Comparison of ENCODE assay signal across 34 mouse cellular contexts in genomic region chr2:84021930-84022329, GRCm38 (mm10). TPM values are rescaled to one million over a fixed set of nuclear protein-coding genes. Genes with fewer than 3 reads are reported as not detected.
"Had no signal": no experiment of that assay in that cellular context is flagged by ENCODE, and none has a peak within 500 bp of the region (broad histone marks: within the 10 kb centered on the region; RNA-seq: fewer than 3 reads in every experiment).

No protein-coding gene starts in this region.

- H3K36me3 ChIP-seq: heart, embryonic 13.5 days; heart, embryonic 15.5 days; hindbrain, embryonic 13.5 days; hindbrain, embryonic 15.5 days; kidney, embryonic 15.5 days; limb, embryonic 13.5 days; limb, embryonic 15.5 days; liver, embryonic 12.5 days had no signal

- H3K27ac ChIP-seq: heart, embryonic 13.5 days; heart, embryonic 15.5 days; hindbrain, embryonic 13.5 days; hindbrain, embryonic 15.5 days; hindbrain, postnatal 0 days; kidney, embryonic 15.5 days; kidney, postnatal 0 days; limb, embryonic 13.5 days; limb, embryonic 15.5 days; liver, embryonic 12.5 days; liver, embryonic 14.5 days had no signal

- DNase-seq: gastrocnemius, postnatal 14 days; gastrocnemius, postnatal 36 days; heart, postnatal 14 days; heart, postnatal 36 days; kidney, adult 11 months; kidney, adult 2 months; kidney, adult 9 months; kidney, postnatal 14 days; kidney, postnatal 36 days; layer of hippocampus, adult 9-11 months; layer of hippocampus, postnatal 36 days; left cerebral cortex, postnatal 4 days had no signal

- H3K9ac ChIP-seq: heart, embryonic 13.5 days; heart, embryonic 15.5 days; hindbrain, embryonic 13.5 days; hindbrain, embryonic 15.5 days; kidney, embryonic 15.5 days; limb, embryonic 13.5 days; limb, embryonic 15.5 days; liver, embryonic 12.5 days; liver, embryonic 14.5 days had no signal

- ATAC-seq: hindbrain, postnatal 0 days; intestine, embryonic 16.5 days; liver, embryonic 12.5 days had no signal

- H3K4me1 ChIP-seq: hindbrain, embryonic 13.5 days; limb, embryonic 13.5 days; limb, embryonic 15.5 days had no signal

- H3K27me3 ChIP-seq: heart, embryonic 13.5 days; heart, embryonic 15.5 days; hindbrain, embryonic 13.5 days; hindbrain, embryonic 15.5 days; kidney, embryonic 15.5 days; limb, embryonic 13.5 days; limb, embryonic 15.5 days; liver, embryonic 12.5 days had no signal

- H3K4me3 ChIP-seq: heart, embryonic 13.5 days; heart, embryonic 15.5 days; hindbrain, embryonic 13.5 days; hindbrain, embryonic 15.5 days; kidney, embryonic 15.5 days; limb, embryonic 13.5 days; limb, embryonic 15.5 days; liver, embryonic 12.5 days had no signal

RNA-seq across cellular contexts. Expression of gene Gm13691, which starts 31.6 kb away (rescaled TPM):
- total RNA-seq: hematopoietic stem cell, adult 5-6 weeks; hindbrain, postnatal 0 days; liver, adult 2 months had no signal
- polyA plus RNA-seq: gonadal fat pad, adult 2 months; heart, embryonic 11.5 days; heart, embryonic 13.5 days; heart, embryonic 15.5 days; heart, postnatal 0 days; hindbrain, embryonic 11.5 days; hindbrain, embryonic 13.5 days; hindbrain, embryonic 15.5 days; hindbrain, postnatal 0 days; intestine, embryonic 14.5 days; intestine, embryonic 16.5 days; kidney, adult 2 months; kidney, embryonic 15.5 days; kidney, postnatal 0 days; large intestine, adult 2 months; limb, embryonic 11.5 days; limb, embryonic 13.5 days; limb, embryonic 15.5 days; liver, adult 2 months; liver, embryonic 12.5 days; liver, embryonic 14.5 days; liver, embryonic 16.5 days had no signal

RNA-seq across cellular contexts. Expression of gene Gm13697, which starts 37.4 kb away (rescaled TPM):
- total RNA-seq: hematopoietic stem cell, adult 5-6 weeks; hindbrain, postnatal 0 days; liver, adult 2 months had no signal
- polyA plus RNA-seq: gonadal fat pad, adult 2 months; heart, embryonic 11.5 days; heart, embryonic 13.5 days; heart, embryonic 15.5 days; heart, postnatal 0 days; hindbrain, embryonic 11.5 days; hindbrain, embryonic 13.5 days; hindbrain, embryonic 15.5 days; hindbrain, postnatal 0 days; intestine, embryonic 14.5 days; intestine, embryonic 16.5 days; kidney, adult 2 months; kidney, embryonic 15.5 days; kidney, postnatal 0 days; large intestine, adult 2 months; limb, embryonic 11.5 days; limb, embryonic 13.5 days; limb, embryonic 15.5 days; liver, adult 2 months; liver, embryonic 12.5 days; liver, embryonic 14.5 days; liver, embryonic 16.5 days had no signal

RNA-seq across cellular contexts. Expression of gene Gm13694, which starts 43.2 kb away (rescaled TPM):
- total RNA-seq: hematopoietic stem cell, adult 5-6 weeks; hindbrain, postnatal 0 days; liver, adult 2 months had no signal
- polyA plus RNA-seq: gonadal fat pad, adult 2 months; heart, embryonic 11.5 days; heart, embryonic 13.5 days; heart, embryonic 15.5 days; heart, postnatal 0 days; hindbrain, embryonic 11.5 days; hindbrain, embryonic 13.5 days; hindbrain, embryonic 15.5 days; hindbrain, postnatal 0 days; intestine, embryonic 14.5 days; intestine, embryonic 16.5 days; kidney, adult 2 months; kidney, embryonic 15.5 days; kidney, postnatal 0 days; large intestine, adult 2 months; limb, embryonic 11.5 days; limb, embryonic 13.5 days; limb, embryonic 15.5 days; liver, adult 2 months; liver, embryonic 12.5 days; liver, embryonic 14.5 days; liver, embryonic 16.5 days had no signal

RNA-seq across cellular contexts. Expression of gene Gm13696, which starts 49.0 kb away (rescaled TPM):
- total RNA-seq: hematopoietic stem cell, adult 5-6 weeks; hindbrain, postnatal 0 days; liver, adult 2 months had no signal
- polyA plus RNA-seq: gonadal fat pad, adult 2 months; heart, embryonic 11.5 days; heart, embryonic 13.5 days; heart, embryonic 15.5 days; heart, postnatal 0 days; hindbrain, embryonic 11.5 days; hindbrain, embryonic 13.5 days; hindbrain, embryonic 15.5 days; hindbrain, postnatal 0 days; intestine, embryonic 14.5 days; intestine, embryonic 16.5 days; kidney, adult 2 months; kidney, embryonic 15.5 days; kidney, postnatal 0 days; large intestine, adult 2 months; limb, embryonic 11.5 days; limb, embryonic 13.5 days; limb, embryonic 15.5 days; liver, adult 2 months; liver, embryonic 12.5 days; liver, embryonic 14.5 days; liver, embryonic 16.5 days had no signal

RNA-seq across cellular contexts. Expression of gene Gm13695, which starts 54.8 kb away (rescaled TPM):
- total RNA-seq: hematopoietic stem cell, adult 5-6 weeks; hindbrain, postnatal 0 days; left cerebral cortex, postnatal 4 days; liver, adult 2 months had no signal
- polyA plus RNA-seq: gonadal fat pad, adult 2 months; heart, embryonic 11.5 days; heart, embryonic 13.5 days; heart, embryonic 15.5 days; heart, postnatal 0 days; hindbrain, embryonic 11.5 days; hindbrain, embryonic 13.5 days; hindbrain, embryonic 15.5 days; hindbrain, postnatal 0 days; intestine, embryonic 14.5 days; intestine, embryonic 16.5 days; kidney, adult 2 months; kidney, embryonic 15.5 days; kidney, postnatal 0 days; large intestine, adult 2 months; limb, embryonic 11.5 days; limb, embryonic 13.5 days; limb, embryonic 15.5 days; liver, adult 2 months; liver, embryonic 12.5 days; liver, embryonic 14.5 days; liver, embryonic 16.5 days had no signal
